Mouse (Mus musculus): Measurements from ENCODE around the gene Cnr2.
"Not testable (repeated sequence)": the region's sequence is repeated elsewhere in the genome, so short reads cannot be mapped to it uniquely, and the experiment has no call there.

Cnr2 gene

GRCm38 (mm10) chr4:135938858-135939257 is 43.7 kb downstream of the Cnr2 start:
- DNase-seq, result no peak

GRCm38 (mm10) chr4:135941026-135941425 is 45.8 kb downstream of the Cnr2 start:
- DNase-seq, result not testable (repeated sequence)

GRCm38 (mm10) chr4:135942193-135942592 is 47.0 kb downstream of the Cnr2 start:
- DNase-seq, result no peak

GRCm38 (mm10) chr4:135943389-135943788 is 48.2 kb downstream of the Cnr2 start:
- DNase-seq, result no peak

- no peak for DNase-seq
Measured at GRCm38 (mm10) chr4:135945706-135946105, 50.5 kb downstream of the Cnr2 start.

GRCm38 (mm10) chr4:135946278-135946658 is 51.1 kb downstream of the Cnr2 start, which contains the start of gene Hmgcl:
Gene Hmgcl, plus strand, starts transcription at chr4:135946448.
- DNase-seq, result peak; percentile 96

- peak; percentile 21 for DNase-seq
Measured at GRCm38 (mm10) chr4:135946659-135947301, 51.6 kb downstream of the Cnr2 start.

- no peak for DNase-seq
Measured at GRCm38 (mm10) chr4:135948142-135948541, 52.9 kb downstream of the Cnr2 start.

GRCm38 (mm10) chr4:135949475-135949874 is 54.3 kb downstream of the Cnr2 start:
- DNase-seq, result no peak

- DNase-seq, result no peak
Measured at GRCm38 (mm10) chr4:135949911-135950310, 54.7 kb downstream of the Cnr2 start.

- no peak for DNase-seq
Measured at GRCm38 (mm10) chr4:135950365-135950764, 55.2 kb downstream of the Cnr2 start.

GRCm38 (mm10) chr4:135951505-135951904 is 56.3 kb downstream of the Cnr2 start:
- DNase-seq, result no peak

- no peak for DNase-seq
Measured at GRCm38 (mm10) chr4:135953179-135953578, 58.0 kb downstream of the Cnr2 start.

GRCm38 (mm10) chr4:135954241-135954640 is 59.0 kb downstream of the Cnr2 start:
- peak; percentile 77 for DNase-seq

- DNase-seq, result no peak
Measured at GRCm38 (mm10) chr4:135955886-135956285, 60.7 kb downstream of the Cnr2 start.

GRCm38 (mm10) chr4:135958354-135958753 is 63.2 kb downstream of the Cnr2 start:
- DNase-seq, result no peak

GRCm38 (mm10) chr4:135960717-135961116 is 65.5 kb downstream of the Cnr2 start:
- DNase-seq, result peak; percentile 82

GRCm38 (mm10) chr4:135961709-135962108 is 66.5 kb downstream of the Cnr2 start:
- DNase-seq, result no peak

- no peak for DNase-seq
Measured at GRCm38 (mm10) chr4:135962198-135962597, 67.0 kb downstream of the Cnr2 start.

GRCm38 (mm10) chr4:135962946-135963345 is 67.8 kb downstream of the Cnr2 start:
- no peak for DNase-seq

- DNase-seq, result peak; percentile 95
Measured at GRCm38 (mm10) chr4:135963457-135964193, 68.4 kb downstream of the Cnr2 start, which contains the start of gene Gale. Gene Gale, plus strand, starts transcription at chr4:135963727.

GRCm38 (mm10) chr4:135964426-135964825 is 69.2 kb downstream of the Cnr2 start:
- DNase-seq, result peak; percentile 45

- DNase-seq, result no peak
Measured at GRCm38 (mm10) chr4:135965113-135965512, 69.9 kb downstream of the Cnr2 start.

GRCm38 (mm10) chr4:135966283-135966682 is 71.1 kb downstream of the Cnr2 start:
- no peak for DNase-seq
